Mouse (Mus musculus) lung, postnatal 0 days (tissue): ENCODE data around the gene Cd47.

Experiments
- CTCF ChIP-seq: IDR thresholded peaks from 2 replicates; pipeline ENCODE4 v1.5.1; 2016; ENCODE audit warnings: antibody characterized with exemption, mild to moderate bottlenecking
- EP300 ChIP-seq: IDR thresholded peaks from 2 replicates; pipeline ENCODE4 v1.6.1; 2016; ENCODE audit warnings: antibody characterized with exemption, mild to moderate bottlenecking, control low read depth

GRCm38 (mm10) chr16:49906940-49907339 lies 106.6 kb downstream of the Cd47 start:
- no peak for TF ChIP-seq CTCF
- TF ChIP-seq EP300 = no peak
